Mouse (Mus musculus) CH12.LX (cell line): Measurements from ENCODE around the gene Slc15a4.

ENCODE experiments used
- CHD1 ChIP-seq: IDR thresholded peaks from 2 replicates; pipeline ENCODE4 v1.6.1; 2012; ENCODE audit warnings: low read depth, low read length, improper control_type of control experiment, inconsistent platforms
- CTCF ChIP-seq, 2 experiments: IDR thresholded peaks in 1 of 2; conservative IDR thresholded peaks in 1 of 2; 2 replicates each; pipeline ENCODE4 v1.5.1; 2011 to 2012; ENCODE audit warnings: low read depth in 2 of 2, low read length in 2 of 2, improper control_type of control experiment in 1 of 2, inconsistent platforms in 1 of 2, mild to moderate bottlenecking in 1 of 2, moderate library complexity in 1 of 2
- E2F4 ChIP-seq: IDR thresholded peaks from 2 replicates; pipeline ENCODE4 v1.6.1; 2011; ENCODE audit warnings: low read depth, low read length, improper control_type of control experiment; ENCODE audit not compliant: insufficient replicate concordance
- ETS1 ChIP-seq: conservative IDR thresholded peaks from 2 replicates; pipeline ENCODE4 v1.6.1; 2012; ENCODE audit warnings: low read depth, mild to moderate bottlenecking, inconsistent platforms, low read length, improper control_type of control experiment, moderate library complexity
- HCFC1 ChIP-seq: IDR thresholded peaks from 2 replicates; pipeline ENCODE4 v1.6.1; 2012; ENCODE audit warnings: low read depth, mild to moderate bottlenecking, inconsistent platforms, low read length, improper control_type of control experiment
- MAX ChIP-seq: IDR thresholded peaks from 2 replicates; pipeline ENCODE4 v1.6.1; 2011; ENCODE audit warnings: low read length, improper control_type of control experiment
- MEF2A ChIP-seq: IDR thresholded peaks from 2 replicates; pipeline ENCODE4 v1.6.1; 2014; ENCODE audit warnings: low read depth, mild to moderate bottlenecking, inconsistent platforms, low read length, improper control_type of control experiment, borderline replicate concordance
- NRF1 ChIP-seq: IDR thresholded peaks from 2 replicates; pipeline ENCODE4 v1.6.1; 2014; ENCODE audit warnings: low read depth, mild to moderate bottlenecking, inconsistent platforms, low read length, improper control_type of control experiment, moderate library complexity
- POLR2A ChIP-seq: IDR thresholded peaks from 2 replicates; pipeline ENCODE4 v1.6.1; 2011; ENCODE audit warnings: low read depth, mild to moderate bottlenecking, improper control_type of control experiment, low read length
- RCOR1 ChIP-seq: conservative IDR thresholded peaks from 2 replicates; pipeline ENCODE4 v1.6.1; 2012; ENCODE audit warnings: low read depth, mild to moderate bottlenecking, inconsistent platforms, low read length, improper control_type of control experiment
- SIN3A ChIP-seq: IDR thresholded peaks from 2 replicates; pipeline ENCODE4 v1.6.1; 2012; ENCODE audit warnings: low read length, improper control_type of control experiment, inconsistent platforms
- TCF12 ChIP-seq: IDR thresholded peaks from 2 replicates; pipeline ENCODE4 v1.6.1; 2014; ENCODE audit warnings: low read depth, mild to moderate bottlenecking, inconsistent platforms, low read length, improper control_type of control experiment
- USF1 ChIP-seq: IDR thresholded peaks from 2 replicates; pipeline ENCODE4 v1.6.1; 2014; ENCODE audit warnings: low read depth, mild to moderate bottlenecking, inconsistent platforms, low read length, improper control_type of control experiment

DNA sequence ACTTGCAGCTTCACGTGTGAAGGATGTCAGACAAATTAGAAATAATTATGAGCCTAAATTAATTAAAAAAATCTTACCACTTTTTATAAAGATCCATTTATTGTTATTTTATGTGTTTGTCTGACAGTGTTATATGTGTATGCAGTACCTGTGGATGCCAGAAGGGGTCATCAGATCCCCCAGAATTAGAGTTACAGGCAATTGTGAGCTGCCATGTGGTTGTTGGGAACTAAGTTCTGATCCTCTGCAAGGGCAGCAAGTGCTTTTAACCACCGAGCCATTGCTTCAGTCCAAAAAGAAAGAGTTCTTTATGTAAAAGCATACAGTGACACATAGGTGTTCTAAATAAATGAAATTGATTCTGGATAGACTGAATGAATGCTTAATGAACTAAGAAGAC lies 44.9 kb upstream of the Slc15a4 start:
- TF ChIP-seq USF1 (no peak), POLR2A (no peak), MEF2A (no peak), CTCF (conservative IDR thresholded peaks at IDR 0.05 in 1 of 2, IDR thresholded peaks at IDR 0.05 in 1 of 2; ENCODE audit: low read depth in 2 of 2, low read length in 2 of 2) (no peak), ETS1 (no peak), HCFC1 (no peak), SIN3A (no peak), RCOR1 (no peak), NRF1 (no peak), TCF12 (no peak), MAX (no peak), E2F4 (no peak), CHD1 (no peak)
